Mouse (Mus musculus) small intestine, adult 2 months (tissue): Measurements from ENCODE around the gene Cdkn1b.

Experiments
- CTCF ChIP-seq: fragments of 200-500 bp; IDR thresholded peaks from 2 replicates; pipeline ENCODE4 v1.5.1; 2012; ENCODE audit warnings: low read depth, mild to moderate bottlenecking, control low read depth, inconsistent platforms, low read length, moderate library complexity, mixed read lengths; ENCODE audit not compliant: insufficient replicate concordance, insufficient read length; ENCODE audit errors: extremely low read depth
- POLR2A ChIP-seq: fragments of 200-500 bp; IDR thresholded peaks from 2 replicates; pipeline ENCODE4 v1.6.1; 2012; ENCODE audit warnings: low read depth, mild to moderate bottlenecking, control low read depth, inconsistent platforms, low read length, moderate library complexity

GRCm38 (mm10) chr6:134877892-134878291 is 42.3 kb upstream of the Cdkn1b start:
- TF ChIP-seq CTCF (no peak), POLR2A (no peak)
